Mouse (Mus musculus) right cerebral cortex, postnatal 10 days (tissue): ENCODE measurements at regions not wholly inside any gene's neighbourhood (a gene's known extent, or its start where the extent isn't known, plus 50 kb on each side); places are given as distances from the start of the nearest gene placed in this dataset.

ENCODE experiments used
- DNase-seq, 2 experiments: peaks; one replicate each; pipeline ENCODE4 v3.0.0; 2021; ENCODE audit warnings: low spot score in 2 of 2

GRCm38 (mm10) chr11:56290651-56291578 is 250.1 kb upstream of the Nmur2 start:
- DNase-seq, result peak in 1 of 2 experiments; percentile 25

GRCm38 (mm10) chr11:56285575-56286260 is 244.9 kb upstream of the Nmur2 start:
- no peak for DNase-seq

- no peak for DNase-seq
Measured at GRCm38 (mm10) chr11:56281201-56281600, 240.4 kb upstream of the Nmur2 start.

GRCm38 (mm10) chr11:56280216-56280615 is 239.4 kb upstream of the Nmur2 start:
- DNase-seq, result no peak

GRCm38 (mm10) chr11:56269915-56270493 is 229.2 kb upstream of the Nmur2 start:
- DNase-seq, result no peak

GRCm38 (mm10) chr11:56262726-56263125 is 221.9 kb upstream of the Nmur2 start:
- no peak for DNase-seq

- no peak for DNase-seq
Measured at GRCm38 (mm10) chr11:56256356-56256755, 215.5 kb upstream of the Nmur2 start.

- DNase-seq, result peak in 1 of 2 experiments; percentile 26
Measured at GRCm38 (mm10) chr11:56254437-56254836, 213.6 kb upstream of the Nmur2 start.

GRCm38 (mm10) chr11:56247333-56247823 is 206.6 kb upstream of the Nmur2 start:
- no peak for DNase-seq

GRCm38 (mm10) chr11:56246549-56247332 is 205.9 kb upstream of the Nmur2 start:
- peak; percentile 83 to 91 for DNase-seq

- DNase-seq, result peak; percentile 22 to 41
Measured at GRCm38 (mm10) chr11:56244951-56245350, 204.1 kb upstream of the Nmur2 start.

- DNase-seq, result peak in 1 of 2 experiments; percentile 39
Measured at GRCm38 (mm10) chr11:56243447-56243846, 202.6 kb upstream of the Nmur2 start.

GRCm38 (mm10) chr11:56238745-56239144 is 197.9 kb upstream of the Nmur2 start:
- no peak for DNase-seq

- DNase-seq, result no peak
Measured at GRCm38 (mm10) chr11:56224999-56225398, 184.2 kb upstream of the Nmur2 start.

GRCm38 (mm10) chr11:56215706-56216105 is 174.9 kb upstream of the Nmur2 start:
- no peak for DNase-seq

GRCm38 (mm10) chr11:56201844-56202243 is 161.0 kb upstream of the Nmur2 start:
- DNase-seq, result no peak

GRCm38 (mm10) chr11:56195316-56195715 is 154.5 kb upstream of the Nmur2 start:
- DNase-seq, result no peak

- DNase-seq, result no peak
Measured at GRCm38 (mm10) chr11:56193426-56193825, 152.6 kb upstream of the Nmur2 start.

GRCm38 (mm10) chr11:56173895-56174294 is 133.1 kb upstream of the Nmur2 start:
- DNase-seq, result no peak

GRCm38 (mm10) chr11:56173246-56173645 is 132.4 kb upstream of the Nmur2 start:
- no peak for DNase-seq

- peak; percentile 66 to 74 for DNase-seq
Measured at GRCm38 (mm10) chr11:56169576-56169975, 128.8 kb upstream of the Nmur2 start.
